Mouse (Mus musculus) CH12.LX (cell line): Measurements from ENCODE around the gene Olfr821.

Experiments used
- CTCF ChIP-seq, 2 experiments: IDR thresholded peaks in 1 of 2; conservative IDR thresholded peaks in 1 of 2; 2 replicates each; pipeline ENCODE4 v1.5.1; 2011 to 2012; ENCODE audit warnings: low read depth in 2 of 2, low read length in 2 of 2, improper control_type of control experiment in 1 of 2, inconsistent platforms in 1 of 2, mild to moderate bottlenecking in 1 of 2, moderate library complexity in 1 of 2
- EP300 ChIP-seq: IDR thresholded peaks from 2 replicates; pipeline ENCODE4 v1.6.1; 2011; ENCODE audit warnings: low read length, improper control_type of control experiment
- GABPA ChIP-seq: IDR thresholded peaks from 2 replicates; pipeline ENCODE4 v1.6.1; 2012; ENCODE audit warnings: low read depth, low read length, improper control_type of control experiment, inconsistent platforms; ENCODE audit not compliant: insufficient replicate concordance
- MAFK ChIP-seq: IDR thresholded peaks from 2 replicates; pipeline ENCODE4 v1.6.1; 2011; ENCODE audit warnings: low read length, improper control_type of control experiment; ENCODE audit not compliant: insufficient replicate concordance
- MYC ChIP-seq: IDR thresholded peaks from 2 replicates; pipeline ENCODE4 v1.6.1; 2011; ENCODE audit warnings: low read depth, mild to moderate bottlenecking, improper control_type of control experiment, low read length
- POLR2A ChIP-seq: IDR thresholded peaks from 2 replicates; pipeline ENCODE4 v1.6.1; 2011; ENCODE audit warnings: low read depth, mild to moderate bottlenecking, improper control_type of control experiment, low read length
- ZNF384 ChIP-seq: IDR thresholded peaks from 2 replicates; pipeline ENCODE4 v1.6.1; 2012; ENCODE audit warnings: low read depth, low read length, improper control_type of control experiment, inconsistent platforms

DNA sequence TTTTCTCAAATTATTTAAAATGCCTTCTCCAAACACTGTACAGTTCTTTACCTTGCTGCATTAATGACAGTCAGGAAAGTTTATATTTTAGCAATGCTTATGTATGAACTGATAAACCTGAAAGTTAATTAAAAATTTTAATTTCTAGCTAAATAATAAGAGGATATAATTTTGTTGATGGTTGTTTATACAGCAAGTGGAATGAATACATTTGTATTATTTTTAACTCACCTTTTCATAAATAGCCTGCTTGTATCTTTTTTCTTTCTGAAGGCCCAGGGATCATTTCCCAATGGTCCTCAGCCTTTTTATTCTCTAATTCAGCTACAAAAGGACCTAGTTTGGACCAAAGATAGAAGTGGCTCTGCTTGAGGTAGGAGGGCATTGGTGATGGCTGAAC lies 17.8 kb upstream of the Olfr821 start, which contains the start of gene Olfr820:
- TF ChIP-seq GABPA (no peak), EP300 (no peak), ZNF384 (no peak), CTCF (conservative IDR thresholded peaks at IDR 0.05 in 1 of 2, IDR thresholded peaks at IDR 0.05 in 1 of 2; ENCODE audit: low read depth in 2 of 2, low read length in 2 of 2) (no peak), POLR2A (no peak), MYC (no peak), MAFK (no peak)
